Mouse (Mus musculus) ES-E14 (cell line): ENCODE measurements around the gene Ilk. TPM values are rescaled to one million over a fixed set of nuclear protein-coding genes. Genes with fewer than 3 reads are reported as not detected.
"Not testable (repeated sequence)": the region's sequence is repeated elsewhere in the genome, so short reads cannot be mapped to it uniquely, and the experiment has no call there.

Experiments
- DNase-seq: peaks from one replicate; pipeline ENCODE4 v3.0.0-alpha.2; 2013; ENCODE audit warnings: low read depth, low spot score
- H3K27ac ChIP-seq: 2 replicates; pipeline ENCODE4 v1.5.1; 2012; ENCODE audit warnings: low read depth, mild to moderate bottlenecking, low read length, moderate library complexity, mixed read lengths; ENCODE audit not compliant: poor library complexity, insufficient read depth, severe bottlenecking
- H3K36me3 ChIP-seq: 2 replicates; pipeline ENCODE4 v1.6.1; 2012; ENCODE audit warnings: mild to moderate bottlenecking, low read length, moderate library complexity, mixed read lengths; ENCODE audit not compliant: control insufficient read depth, poor library complexity, insufficient read depth, severe bottlenecking
- H3K4me1 ChIP-seq, 2 experiments: fragments of 150-350 bp in 1 of 2; sonication (generic) in 1 of 2; 2 replicates each; pipeline ENCODE4 v1.6.1; 2012; ENCODE audit warnings: low read length in 2 of 2, mild to moderate bottlenecking in 1 of 2, mixed read lengths in 1 of 2; ENCODE audit not compliant: control insufficient read depth in 2 of 2, insufficient read depth in 2 of 2, poor library complexity in 1 of 2
- H3K4me3 ChIP-seq, 2 experiments: fragments of 150-350 bp in 1 of 2; sonication (generic) in 1 of 2; 2 replicates each; pipeline ENCODE4 v1.5.1; 2012; ENCODE audit warnings: low read length in 2 of 2, low read depth in 1 of 2, mild to moderate bottlenecking in 1 of 2, mixed read lengths in 1 of 2; ENCODE audit not compliant: insufficient read depth in 1 of 2, poor library complexity in 1 of 2, severe bottlenecking in 1 of 2
- H3K9ac ChIP-seq: 2 replicates; pipeline ENCODE4 v1.6.1; 2012; ENCODE audit warnings: low read depth, mild to moderate bottlenecking, low read length, mixed read lengths; ENCODE audit not compliant: poor library complexity, insufficient read depth, severe bottlenecking
- H3K9me3 ChIP-seq: fragments of 150-350 bp; sonication (generic); 2 replicates; pipeline ENCODE4 v1.6.1; 2012; ENCODE audit warnings: low read depth, mild to moderate bottlenecking, low read length; ENCODE audit not compliant: control insufficient read depth, insufficient read depth
- CHD2 ChIP-seq: IDR thresholded peaks from 2 replicates; pipeline ENCODE4 v1.6.1; 2014; ENCODE audit warnings: mild to moderate bottlenecking, low read depth, low read length, inconsistent platforms
- HCFC1 ChIP-seq: IDR thresholded peaks from 2 replicates; pipeline ENCODE4 v1.6.1; 2012; ENCODE audit warnings: low read length, inconsistent platforms, borderline replicate concordance; ENCODE audit not compliant: insufficient read depth
- MAFK ChIP-seq: IDR thresholded peaks from 2 replicates; pipeline ENCODE4 v1.6.1; 2014; ENCODE audit warnings: mild to moderate bottlenecking, low read depth, low read length, inconsistent platforms; ENCODE audit not compliant: insufficient read depth
- ZC3H11A ChIP-seq: IDR thresholded peaks from 2 replicates; pipeline ENCODE4 v1.6.1; 2012; ENCODE audit warnings: low read depth, mild to moderate bottlenecking, inconsistent platforms, low read length, borderline replicate concordance
- ZNF384 ChIP-seq: IDR thresholded peaks from 2 replicates; pipeline ENCODE4 v1.6.1; 2012; ENCODE audit warnings: low read depth, low read length, inconsistent platforms
- in situ Hi-C, 2 experiments: fragments of 600-800 bp; cut with MboI; formaldehyde crosslinking; loops; one replicate each; pipeline ENCODE4 v1.15.1; 2025; ENCODE audit warnings: low sequenced_read_pairs in 2 of 2, inconsistent platforms in 1 of 2; ENCODE audit not compliant: unreplicated experiment in 2 of 2
- total RNA-seq: library from RNA; depleted of rRNA; stranded (reverse); fragments of 300-350 nt; gene quantifications from 2 replicates; pipeline ENCODE4 v1.2.3, GENCODE M21; 2012

The Ilk gene
- total RNA-seq, 1 experiment = 61.4 TPM

DNA sequence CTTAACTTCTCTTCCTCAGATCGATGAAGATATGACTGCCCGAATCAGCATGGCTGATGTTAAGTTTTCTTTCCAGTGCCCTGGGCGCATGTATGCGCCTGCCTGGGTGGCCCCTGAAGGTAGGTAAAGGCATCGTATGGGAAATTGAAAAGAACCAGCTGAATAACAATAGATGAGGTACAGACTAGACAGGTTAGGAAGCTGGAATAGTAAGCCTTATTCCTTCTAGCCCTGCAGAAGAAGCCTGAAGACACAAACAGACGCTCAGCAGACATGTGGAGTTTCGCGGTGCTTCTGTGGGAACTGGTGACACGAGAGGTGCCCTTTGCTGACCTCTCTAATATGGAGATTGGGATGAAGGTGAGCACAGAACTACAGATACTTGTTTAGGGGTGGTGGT is 5.6 kb downstream of the Ilk start:
- Histone ChIP-seq H3K9ac (no peak overlapping the region), H3K9me3 (no peaks in the 10 kb centered on the region), H3K27ac (no peak overlapping the region), H3K36me3 (peaks cover 24% of the 10 kb centered on the region), H3K4me1 (peaks cover 2 to 5% of the 10 kb centered on the region in 2 experiments; a peak in 2 of 4 replicates), H3K4me3 (no peak overlapping the region)
- DNase-seq = no peak
- in situ Hi-C loops = no loop called here
- TF ChIP-seq MAFK (no peak), HCFC1 (no peak)

DNA sequence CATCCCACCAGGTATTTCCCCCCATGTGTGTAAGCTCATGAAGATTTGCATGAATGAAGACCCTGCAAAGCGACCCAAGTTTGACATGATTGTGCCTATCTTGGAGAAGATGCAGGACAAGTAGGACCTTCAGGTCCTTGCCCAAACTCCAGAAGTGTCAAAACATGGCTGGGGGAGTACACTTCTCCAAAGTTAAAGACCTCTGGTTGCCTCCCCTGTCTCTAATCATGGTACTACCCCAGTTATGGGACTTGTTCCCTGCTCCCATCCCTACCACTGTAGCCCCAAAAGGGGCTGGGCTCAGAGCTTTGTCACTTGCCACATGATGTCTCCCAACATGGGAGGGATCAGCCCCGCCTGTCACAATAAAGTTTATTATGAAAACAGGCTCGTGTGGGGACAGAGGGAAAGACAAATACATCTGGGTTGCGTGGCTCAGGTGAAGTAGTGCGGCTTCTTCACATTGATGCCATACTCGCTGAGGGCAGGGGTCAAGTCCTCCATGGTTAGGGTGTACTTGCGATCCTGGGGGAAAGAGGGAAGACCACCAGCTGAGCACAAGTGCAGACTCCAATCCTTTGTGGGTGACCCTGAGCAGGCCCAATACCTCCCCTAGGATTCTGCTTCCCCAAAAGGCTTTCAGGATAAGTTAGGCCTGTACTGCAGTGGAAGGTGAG is 6.3 kb downstream of the Ilk start:
- peaks cover 28% of the 10 kb centered on the region for H3K36me3 ChIP-seq
- H3K9ac ChIP-seq, H3K4me3 ChIP-seq, in situ Hi-C loops, H3K9me3 ChIP-seq, DNase-seq, H3K4me1 ChIP-seq, H3K27ac ChIP-seq: not testable (repeated sequence)

GRCm38 (mm10) chr7:105743246-105743925 is 7.0 kb downstream of the Ilk start:
- Histone ChIP-seq H3K36me3 (peaks cover 32% of the 10 kb centered on the region), H3K4me3 (peak overlapping the region; percentile 74 to 80), H3K9ac (peak overlapping the region; percentile 84)
- in situ Hi-C loops, H3K4me1 ChIP-seq, H3K27ac ChIP-seq, H3K9me3 ChIP-seq, DNase-seq: not testable (repeated sequence)

GRCm38 (mm10) chr7:105743926-105744590 is 7.7 kb downstream of the Ilk start, which contains the start of gene Taf10:
Taf10 (minus strand) TSS chr7:105744361.
- TF ChIP-seq CHD2 (no peak), ZNF384 (no peak), HCFC1 (0 out of 2 replicates have a peak, but pooled peaks have one; percentile 19), MAFK (no peak), ZC3H11A (no peak)
- Histone ChIP-seq H3K27ac (0 out of 2 replicates have a peak within 1 kb of the TSS, but pooled peaks have one; percentile 4), H3K9ac (peak within 1 kb of the TSS; percentile 84), H3K4me3 (peak within 1 kb of the TSS; percentile 74 to 80), H3K4me1 (peaks cover 2% of the 10 kb centered on the region in 2 experiments; a peak in 1 of 4 replicates), H3K9me3 (no peaks in the 10 kb centered on the region), H3K36me3 (peaks cover 36% of the 10 kb centered on the region)
- DNase-seq = peak; percentile 79
- in situ Hi-C loops = no loop called here
